Mouse (Mus musculus) liver, postnatal 0 days (tissue): ENCODE data around the gene Jagn1. TPM values are rescaled to one million over a fixed set of nuclear protein-coding genes. Genes with fewer than 3 reads are reported as not detected.

Experiments used
- ATAC-seq: fragments of 200-750 bp; cut with Nextera tagmentation; 2 replicates; pipeline ENCODE4 v1.8.0; 2017; ENCODE audit warnings: mild to moderate bottlenecking, moderate library complexity
- DNase-seq: peaks from one replicate; pipeline ENCODE4 v3.0.0-alpha.2; 2016
- H3K27ac ChIP-seq: fragments of 300-500 bp; sonication (generic); 2 replicates; pipeline ENCODE4 v1.5.1; 2014; ENCODE audit warnings: antibody characterized with exemption, moderate library complexity, mild to moderate bottlenecking, low read depth
- H3K27me3 ChIP-seq: fragments of 300-500 bp; sonication (generic); 2 replicates; pipeline ENCODE4 v1.6.1; 2014; ENCODE audit warnings: low read length, control low read depth, mixed read lengths; ENCODE audit not compliant: insufficient read depth
- H3K36me3 ChIP-seq: fragments of 300-500 bp; sonication (generic); replicated peaks from 2 replicates; pipeline ENCODE4 v1.6.1; 2014; ENCODE audit warnings: mild to moderate bottlenecking, control low read depth, low read length, moderate library complexity, mixed read lengths; ENCODE audit not compliant: insufficient read depth
- H3K4me1 ChIP-seq: fragments of 300-500 bp; sonication (generic); 2 replicates; pipeline ENCODE4 v1.6.1; 2014; ENCODE audit warnings: antibody characterized with exemption, mild to moderate bottlenecking, control low read depth; ENCODE audit not compliant: insufficient read depth
- H3K4me2 ChIP-seq: fragments of 300-500 bp; sonication (generic); 2 replicates; pipeline ENCODE4 v1.6.1; 2014; ENCODE audit warnings: low read depth, mild to moderate bottlenecking, low read length, moderate library complexity, mixed read lengths
- H3K4me3 ChIP-seq: fragments of 300-500 bp; sonication (generic); 2 replicates; pipeline ENCODE4 v1.5.1; 2014; ENCODE audit warnings: low read depth, low read length
- H3K9ac ChIP-seq: fragments of 300-500 bp; sonication (generic); replicated peaks from 2 replicates; pipeline ENCODE4 v1.6.1; 2014; ENCODE audit warnings: mild to moderate bottlenecking, moderate library complexity
- H3K9me3 ChIP-seq: fragments of 300-500 bp; sonication (generic); 2 replicates; pipeline ENCODE4 v1.6.1; 2016; ENCODE audit warnings: mild to moderate bottlenecking, control low read depth, low read length, mixed read lengths
- CTCF ChIP-seq: sonication (generic); IDR thresholded peaks from 2 replicates; pipeline ENCODE4 v1.5.1; 2016; ENCODE audit warnings: antibody characterized with exemption, low read depth
- EP300 ChIP-seq: IDR thresholded peaks from 2 replicates; pipeline ENCODE4 v1.6.1; 2016; ENCODE audit warnings: antibody characterized with exemption, low read depth, mild to moderate bottlenecking
- WGBS: fragments of 180-500 bp; shearing (Covaris S2); extraction: QIAGEN DNeasy Blood & Tissue Kit; methylation state at CpG from one replicate; pipeline ENCODE4 v1.1.7; 2014; ENCODE audit not compliant: insufficient replicate concordance; 5-methylcytosine and 5-hydroxymethylcytosine counted together
- polyA plus RNA-seq: library from polyadenylated mRNA; unstranded; fragments of >200 nt; fragmentation: Nextera tagmentation; extraction: Ambion mirVana; gene quantifications from 2 replicates; pipeline ENCODE4 v1.2.1, GENCODE M21; 2015

The Jagn1 gene
- 49.2 and 49.9 TPM in 2 replicates for polyA plus RNA-seq

DNA sequence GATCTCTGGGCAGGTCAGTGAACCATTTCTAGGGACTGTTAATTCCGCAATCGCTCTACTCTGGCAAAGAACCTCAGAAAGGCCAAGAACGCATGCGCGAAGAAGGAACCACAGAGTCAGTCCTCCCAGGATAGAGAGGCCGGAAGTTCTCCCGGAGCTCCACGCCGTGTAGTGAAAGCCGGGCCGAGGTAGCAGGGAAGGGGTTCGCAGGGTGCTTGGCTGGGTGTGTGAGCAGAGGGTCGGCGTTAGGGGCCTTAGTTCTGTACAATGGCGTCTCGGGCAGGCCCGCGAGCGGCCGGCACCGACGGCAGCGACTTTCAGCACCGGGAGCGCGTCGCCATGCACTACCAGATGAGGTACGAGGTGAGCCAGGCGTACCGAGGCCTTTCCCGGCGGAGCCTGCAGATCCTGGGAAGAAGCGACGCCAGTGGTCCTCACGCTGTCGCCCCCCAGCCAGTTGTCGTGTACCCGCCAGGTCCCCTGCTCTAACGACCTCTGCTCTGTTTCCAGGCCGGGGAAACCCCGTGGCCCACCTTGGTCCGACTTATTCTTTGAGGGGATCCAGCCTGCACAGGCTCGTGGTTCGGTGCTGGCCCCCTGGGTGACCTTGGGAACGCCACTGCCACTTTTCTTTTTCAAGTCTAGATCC lies at the start of gene Jagn1:
TSS of gene Jagn1 (plus strand) at position 128 of the 649 bp plus-strand sequence.
- Histone ChIP-seq H3K36me3 (0 out of 2 replicates have a peak, but pooled peaks cover 9% of the 10 kb centered on the region), H3K9ac (peak within 1 kb of the TSS; percentile 98), H3K4me2 (peak within 1 kb of the TSS; percentile 98), H3K4me1 (peaks cover 17% of the 10 kb centered on the region), H3K9me3 (no peaks in the 10 kb centered on the region), H3K4me3 (peak within 1 kb of the TSS; percentile 98), H3K27me3 (no peaks in the 10 kb centered on the region), H3K27ac (peak within 1 kb of the TSS; percentile 76)
- DNase-seq, result peak; percentile 94
- no peak for TF ChIP-seq EP300
- no peak for TF ChIP-seq CTCF
- ATAC-seq, result peak; percentile 90
- WGBS, result under 1% methylated on average over 45 of the region's 45 CpGs

DNA sequence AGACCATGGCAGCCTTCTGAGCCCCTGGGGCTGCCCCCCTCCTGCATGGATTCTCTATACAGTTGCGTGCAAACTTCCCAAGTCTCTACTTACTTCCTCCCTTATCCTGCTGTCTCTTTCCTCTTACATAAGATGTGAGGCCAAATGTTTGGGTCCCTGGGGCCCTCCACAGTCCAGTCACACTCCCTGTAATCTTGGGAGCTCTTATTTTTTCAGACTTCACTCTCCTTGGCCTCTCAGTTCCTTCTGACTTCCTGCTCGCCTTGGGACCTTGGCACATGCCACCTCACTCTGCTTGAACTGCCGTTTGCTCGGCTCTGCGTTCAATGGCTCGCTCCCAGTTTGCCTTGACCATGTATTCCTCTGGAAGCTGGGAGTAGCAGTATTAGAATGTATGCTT lies 48.4 kb upstream of the Jagn1 start:
- no peak overlapping the region for H3K4me3 ChIP-seq

DNA sequence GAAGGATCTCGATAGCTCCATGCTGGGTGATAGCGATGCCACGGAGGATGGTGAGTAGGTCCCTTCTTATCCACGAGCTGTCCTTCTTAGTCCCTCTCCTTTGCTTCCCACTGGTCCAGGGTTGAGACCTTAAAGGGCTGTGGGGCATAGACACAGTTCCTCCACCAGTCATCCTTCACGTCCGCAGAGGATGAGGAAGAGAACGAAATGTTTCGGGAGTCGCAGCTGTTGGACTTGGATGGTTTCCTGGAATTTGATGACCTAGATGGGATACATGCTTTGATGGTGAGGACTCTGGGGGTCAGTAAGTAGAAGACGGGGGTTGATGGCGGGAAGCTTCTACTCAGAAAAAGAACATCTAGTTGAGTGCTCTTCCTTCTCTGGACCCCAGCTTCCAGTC lies 47.6 kb upstream of the Jagn1 start:
- H3K9me3 ChIP-seq, result no peaks in the 10 kb centered on the region
- 88% methylated on average over 11 of the region's 11 CpGs for WGBS
- ATAC-seq (no peak), DNase-seq (no peak)
- H3K4me1 ChIP-seq, result peaks cover 3% of the 10 kb centered on the region; the same call in 1 of the 2 replicates
- 0 out of 2 replicates have a peak, but pooled peaks cover 3% of the 10 kb centered on the region for H3K27me3 ChIP-seq
- peaks cover 16% of the 10 kb centered on the region for H3K36me3 ChIP-seq
- no peak overlapping the region for H3K27ac ChIP-seq
- H3K9ac ChIP-seq, result no peak overlapping the region
- no peak overlapping the region for H3K4me2 ChIP-seq
- H3K4me3 ChIP-seq, result no peak overlapping the region
- TF ChIP-seq CTCF, result no peak
- no peak for TF ChIP-seq EP300

More for the DNA sequence above, 48.4 kb upstream of the Jagn1 start:
- Histone ChIP-seq H3K36me3 (peaks cover 24% of the 10 kb centered on the region), H3K27ac (no peak overlapping the region), H3K9me3 (no peaks in the 10 kb centered on the region), H3K4me1 (peaks cover 3% of the 10 kb centered on the region; the same call in 1 of the 2 replicates), H3K4me2 (no peak overlapping the region), H3K27me3 (0 out of 2 replicates have a peak, but pooled peaks cover 3% of the 10 kb centered on the region), H3K9ac (no peak overlapping the region)
- DNase-seq (no peak), ATAC-seq (no peak)
- TF ChIP-seq CTCF, result no peak
- TF ChIP-seq EP300, result no peak
- WGBS, result 74% methylated on average over 6 of the region's 6 CpGs

DNA sequence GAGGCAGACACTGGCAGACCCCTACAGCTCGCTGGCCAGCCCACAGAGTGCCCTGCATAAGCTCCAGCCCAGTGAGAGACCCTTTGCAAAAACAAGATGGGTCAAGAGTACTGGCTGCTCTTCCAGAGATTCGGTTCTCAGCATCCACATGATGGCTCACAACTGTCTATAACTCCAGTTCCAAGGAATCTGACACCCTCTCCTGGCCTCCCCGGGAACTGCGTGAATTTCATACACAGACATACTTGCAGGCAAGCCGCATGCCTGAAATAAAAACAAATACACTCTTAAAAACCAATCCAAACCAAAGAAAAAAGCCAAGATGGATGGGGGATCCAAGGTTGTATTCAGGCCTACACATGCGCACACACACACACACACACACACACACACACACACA lies 46.9 kb upstream of the Jagn1 start:
- Histone ChIP-seq H3K4me3 (no peak overlapping the region), H3K4me2 (no peak overlapping the region), H3K4me1 (peaks cover 3% of the 10 kb centered on the region; the same call in 1 of the 2 replicates), H3K36me3 (peaks cover 10% of the 10 kb centered on the region; the same call in 1 of the 2 replicates), H3K9me3 (no peaks in the 10 kb centered on the region), H3K27ac (no peak overlapping the region), H3K27me3 (0 out of 2 replicates have a peak, but pooled peaks cover 3% of the 10 kb centered on the region), H3K9ac (no peak overlapping the region)
- no peak for DNase-seq
- TF ChIP-seq CTCF, result no peak
- TF ChIP-seq EP300, result no peak
- no peak for ATAC-seq
- WGBS, result 89% methylated on average over 6 of the region's 6 CpGs

DNA sequence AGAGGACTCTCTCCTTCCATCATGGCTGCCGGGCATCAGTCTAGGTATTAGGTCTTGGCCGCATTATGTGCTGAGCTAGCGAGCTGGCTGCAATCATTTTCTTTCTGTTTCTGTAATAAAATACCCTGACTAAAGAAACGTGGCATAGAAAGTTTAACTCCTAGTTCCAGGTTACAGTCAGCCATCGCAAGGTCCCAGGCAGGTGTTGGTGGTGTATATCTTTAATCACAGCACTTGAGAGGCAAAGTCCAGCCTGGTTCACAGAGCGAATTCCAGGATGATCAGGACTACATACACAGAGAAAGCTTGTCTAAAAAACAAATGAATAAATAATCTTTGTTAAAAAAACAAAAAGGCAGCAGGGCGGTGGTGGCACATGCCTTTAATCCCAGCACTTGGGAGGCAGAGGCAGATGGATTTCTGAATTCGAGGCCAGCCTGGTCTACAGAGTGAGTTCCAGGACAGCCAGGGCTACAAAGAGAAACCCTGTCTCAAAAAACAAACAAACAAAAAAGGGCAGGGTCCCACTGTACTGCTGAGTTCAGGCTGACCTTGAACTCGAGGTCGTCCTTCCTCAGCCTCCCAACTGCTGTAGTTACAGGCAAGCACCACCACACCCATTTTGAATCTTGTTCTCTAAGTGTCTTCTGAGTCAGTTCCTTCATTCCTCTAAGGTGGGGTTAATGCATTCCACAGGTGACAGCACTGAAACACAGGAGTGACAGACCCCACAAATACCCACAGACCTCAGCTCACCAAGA lies 45.9 kb upstream of the Jagn1 start:
- Histone ChIP-seq H3K4me2 (no peak overlapping the region), H3K27ac (no peak overlapping the region)
- ATAC-seq, result no peak

DNA sequence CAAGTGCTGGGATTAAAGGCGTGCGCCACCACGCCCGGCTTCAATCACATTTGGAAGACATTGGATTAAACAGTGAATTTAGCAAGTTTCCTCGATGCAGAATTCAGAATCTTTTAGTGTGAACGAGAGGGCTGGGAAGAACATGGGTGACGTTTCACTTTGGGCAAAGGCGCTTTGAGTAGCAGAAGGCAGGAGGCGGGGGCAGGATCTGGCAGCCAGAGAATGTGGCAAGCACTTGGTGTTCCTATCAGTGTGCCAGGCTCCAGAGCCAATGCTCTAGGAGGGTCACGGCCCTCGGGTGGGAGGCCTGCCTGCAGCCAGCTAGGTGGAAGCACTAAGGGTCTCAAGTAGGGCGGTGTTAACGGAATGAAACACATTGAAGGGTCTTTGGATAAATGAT lies 40.3 kb upstream of the Jagn1 start:
- no peak overlapping the region for H3K4me3 ChIP-seq
- no peak for TF ChIP-seq EP300
- no peak for TF ChIP-seq CTCF
- H3K4me2 ChIP-seq, result no peak overlapping the region
- H3K4me1 ChIP-seq, result no peaks in the 10 kb centered on the region
- no peak overlapping the region for H3K27ac ChIP-seq
- H3K36me3 ChIP-seq, result 0 out of 2 replicates have a peak, but pooled peaks cover 3% of the 10 kb centered on the region
- DNase-seq (no peak), ATAC-seq (no peak)
- H3K9me3 ChIP-seq, result no peaks in the 10 kb centered on the region
- H3K9ac ChIP-seq, result no peak overlapping the region
- 88% methylated on average over 13 of the region's 13 CpGs for WGBS
- no peaks in the 10 kb centered on the region for H3K27me3 ChIP-seq

More for the DNA sequence above, 45.9 kb upstream of the Jagn1 start:
- no peak for TF ChIP-seq CTCF
- Histone ChIP-seq H3K9me3 (no peaks in the 10 kb centered on the region), H3K27me3 (0 out of 2 replicates have a peak, but pooled peaks cover 3% of the 10 kb centered on the region), H3K9ac (no peak overlapping the region), H3K4me3 (no peak overlapping the region), H3K36me3 (peaks cover 7% of the 10 kb centered on the region; the same call in 1 of the 2 replicates), H3K4me1 (peaks cover 3% of the 10 kb centered on the region; the same call in 1 of the 2 replicates)
- DNase-seq, result no peak
- WGBS, result 75% methylated on average over 10 of the region's 10 CpGs
